Mouse (Mus musculus) adrenal gland, adult (tissue): ENCODE measurements around the gene Glcci1.
A peak's percentile ranks its signal among the peaks of the same experiment; 100 is the strongest.

Source experiments
- DNase-seq, 2 experiments: peaks; one replicate each; pipeline ENCODE4 v3.0.0; 2022 to 2023; ENCODE audit warnings: low spot score in 1 of 2; ENCODE audit not compliant: inconsistent age in 2 of 2

Glcci1 gene

GRCm38 (mm10) chr6:8509551-8509950 is at the start of gene Glcci1:
TSS of gene Glcci1 (plus strand) at chr6:8509600.
- peak in 1 of 2 experiments; percentile 81 for DNase-seq

DNA sequence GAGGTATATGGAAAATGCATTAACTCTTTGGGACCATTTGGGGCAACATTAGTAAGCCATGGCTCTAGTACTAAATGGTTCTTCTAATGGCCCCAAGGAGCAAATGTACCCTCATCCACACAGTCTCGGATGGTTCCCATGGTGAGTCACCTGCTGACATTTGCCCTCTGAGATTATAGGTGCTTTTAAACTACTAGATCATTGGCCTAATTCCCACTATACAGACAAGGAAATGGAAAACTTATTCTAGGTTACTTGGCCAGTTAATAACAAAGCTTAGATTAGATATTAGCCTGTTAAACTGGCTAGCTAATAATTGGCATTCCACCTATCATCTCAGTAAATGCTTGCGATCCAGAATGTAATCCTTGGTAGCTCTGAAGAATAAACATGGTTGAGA is 47.0 kb upstream of the Glcci1 start:
- DNase-seq: no peak

- DNase-seq: no peak
Measured at GRCm38 (mm10) chr6:8465388-8465787, 44.0 kb upstream of the Glcci1 start.

GRCm38 (mm10) chr6:8465985-8466384 is 43.4 kb upstream of the Glcci1 start:
- no peak for DNase-seq

DNA sequence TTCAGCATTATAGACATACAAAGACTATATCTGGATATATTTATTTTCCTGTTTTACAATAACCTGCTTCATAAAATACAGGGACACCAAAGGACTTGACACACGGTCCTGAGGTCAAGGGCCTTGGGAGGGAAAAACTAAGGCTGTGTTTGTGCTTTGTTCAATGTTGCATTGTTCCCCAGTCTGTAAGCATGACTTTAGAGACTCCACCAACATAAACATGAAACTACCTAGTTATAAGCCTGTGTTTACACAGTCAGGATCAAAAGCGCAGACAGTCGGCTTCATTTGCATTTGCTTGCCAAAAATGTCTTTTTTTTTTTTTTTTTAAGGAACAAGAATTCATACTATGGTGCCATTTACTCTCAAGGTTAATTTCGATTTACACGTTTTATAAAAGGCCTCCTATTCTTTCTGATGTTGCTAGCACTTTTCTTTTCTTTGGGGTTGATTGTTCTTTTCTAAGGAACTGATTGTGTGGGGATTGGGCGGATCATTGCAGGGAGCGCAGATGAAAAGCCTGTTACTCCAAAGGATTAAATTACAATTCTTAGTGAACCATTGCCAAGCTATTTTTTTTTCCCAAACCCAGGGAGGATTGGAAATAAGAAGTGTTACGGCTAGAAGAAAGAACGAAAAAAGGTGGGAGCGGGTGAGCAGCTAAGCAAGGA is 41.6 kb upstream of the Glcci1 start:
- no peak for DNase-seq

DNA sequence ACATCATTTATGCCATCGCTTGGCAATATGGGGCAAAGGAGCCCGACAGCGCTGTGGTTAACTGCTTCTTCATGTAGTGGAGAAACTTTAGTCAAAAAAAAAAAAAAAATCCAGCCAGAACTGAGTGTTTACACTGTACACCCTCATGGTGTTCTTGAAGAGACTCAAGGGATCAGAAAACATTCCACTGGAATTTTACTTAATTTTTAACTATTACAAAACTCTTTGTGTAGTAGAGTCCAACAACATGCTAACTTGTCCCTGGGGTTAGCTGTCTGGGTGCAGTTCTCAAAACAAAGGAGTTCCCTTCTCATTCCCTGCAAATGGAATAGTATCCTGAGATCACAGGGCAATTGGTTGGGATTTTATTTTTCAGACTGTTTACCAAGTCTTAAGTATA is 39.5 kb upstream of the Glcci1 start:
- DNase-seq: no peak

DNA sequence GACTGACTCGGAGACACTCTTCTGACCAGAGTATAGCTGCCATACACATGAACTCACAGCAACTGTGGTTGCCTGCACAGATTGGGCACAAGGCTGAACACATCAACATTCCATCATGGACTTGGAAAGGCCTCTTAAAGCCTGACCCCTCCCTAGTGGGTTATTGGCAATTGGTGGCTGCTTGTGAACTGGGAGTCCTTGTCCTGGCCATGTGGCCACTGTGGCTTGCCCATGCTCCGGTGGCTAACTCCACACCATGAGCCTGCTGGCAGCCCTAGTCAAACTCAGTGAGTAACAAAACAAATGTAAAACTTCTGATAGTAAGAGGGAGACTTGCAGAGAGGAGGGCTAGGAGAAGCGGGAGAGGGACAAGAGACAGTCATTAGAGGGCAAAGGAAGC is 37.3 kb upstream of the Glcci1 start:
- no peak for DNase-seq

GRCm38 (mm10) chr6:8472915-8473314 is 36.5 kb upstream of the Glcci1 start:
- peak in 1 of 2 experiments; percentile 36 for DNase-seq

GRCm38 (mm10) chr6:8473498-8473897 is 35.9 kb upstream of the Glcci1 start:
- DNase-seq: peak in 1 of 2 experiments; percentile 44

- no peak for DNase-seq
Measured at GRCm38 (mm10) chr6:8474316-8474715, 35.1 kb upstream of the Glcci1 start.

- no peak for DNase-seq
Measured at GRCm38 (mm10) chr6:8474820-8475219, 34.6 kb upstream of the Glcci1 start.

DNA sequence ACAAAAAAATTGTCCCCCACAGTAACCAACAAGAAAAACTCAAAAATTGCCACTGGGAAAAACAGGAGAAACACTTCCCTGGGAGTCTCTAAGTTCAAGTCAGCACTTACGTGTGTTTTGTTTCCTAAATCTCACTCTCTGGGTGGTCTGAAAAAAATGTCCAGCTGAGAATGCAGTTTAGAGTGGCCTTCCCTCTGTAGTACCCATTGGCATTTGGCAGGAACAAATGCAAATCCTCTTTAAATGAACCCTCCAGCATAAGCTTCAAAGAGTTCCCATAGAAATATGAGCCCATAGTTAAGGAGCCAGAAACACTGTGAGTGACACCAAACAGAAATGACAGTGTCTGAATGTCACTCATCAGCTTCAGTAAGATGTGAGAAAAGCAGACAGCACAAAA is 30.2 kb upstream of the Glcci1 start:
- DNase-seq: no peak

GRCm38 (mm10) chr6:8484437-8485275 is 24.7 kb upstream of the Glcci1 start:
- no peak for DNase-seq

GRCm38 (mm10) chr6:8485414-8486175 is 23.8 kb upstream of the Glcci1 start:
- DNase-seq: no peak

DNA sequence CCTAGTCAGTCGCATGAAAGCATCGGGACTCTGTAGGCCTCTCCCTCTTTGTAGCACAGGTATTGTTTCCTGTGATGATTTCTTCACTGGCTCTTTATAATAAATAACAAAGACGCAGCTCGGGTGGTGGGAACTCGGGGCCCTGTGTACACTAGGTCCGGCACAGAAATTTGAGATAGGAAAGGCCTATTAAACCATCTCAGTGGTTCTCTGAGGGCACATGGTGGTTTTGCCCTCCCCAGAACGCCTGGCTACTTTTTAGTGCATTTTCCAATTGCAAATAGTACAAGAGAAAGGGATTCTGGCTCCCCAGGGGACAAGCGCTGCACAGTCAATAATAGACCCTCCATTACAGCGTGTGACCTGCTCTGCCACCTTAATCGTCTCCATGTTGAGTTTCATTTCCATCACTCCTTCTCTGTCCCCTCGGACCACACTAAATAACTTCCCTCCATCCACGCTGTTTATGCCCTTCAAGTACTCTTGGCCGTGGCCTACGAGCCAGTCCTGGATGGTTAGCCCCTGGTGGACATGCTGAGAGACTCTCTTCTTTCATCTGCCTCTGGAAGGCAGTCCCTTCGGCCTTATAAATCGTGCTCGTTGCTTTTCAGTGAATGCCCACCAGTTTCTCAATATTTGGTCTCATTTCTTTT is 22.9 kb upstream of the Glcci1 start:
- no peak for DNase-seq

GRCm38 (mm10) chr6:8487044-8487853 is 22.2 kb upstream of the Glcci1 start:
- no peak for DNase-seq

GRCm38 (mm10) chr6:8488249-8488648 is 21.2 kb upstream of the Glcci1 start:
- DNase-seq: no peak

DNA sequence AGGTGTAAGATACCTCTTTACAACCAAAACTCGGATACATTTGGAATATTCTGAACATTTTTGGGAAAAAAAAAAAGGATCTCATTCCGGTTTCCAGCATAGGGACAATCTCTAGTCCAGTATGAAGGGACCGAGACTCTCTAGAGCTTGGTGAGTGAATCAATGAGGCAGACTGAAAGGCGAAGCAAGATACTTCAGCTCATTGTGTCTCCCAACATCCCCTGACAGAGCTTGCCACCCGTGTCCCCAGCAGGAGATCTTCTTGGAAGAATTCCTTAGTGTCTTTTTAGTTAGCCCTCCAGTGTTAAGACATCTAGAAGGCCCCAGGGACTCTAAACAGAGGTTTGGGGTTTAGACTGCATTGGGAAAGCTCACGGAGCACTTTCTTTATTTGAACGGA is 20.1 kb upstream of the Glcci1 start:
- DNase-seq: no peak

DNA sequence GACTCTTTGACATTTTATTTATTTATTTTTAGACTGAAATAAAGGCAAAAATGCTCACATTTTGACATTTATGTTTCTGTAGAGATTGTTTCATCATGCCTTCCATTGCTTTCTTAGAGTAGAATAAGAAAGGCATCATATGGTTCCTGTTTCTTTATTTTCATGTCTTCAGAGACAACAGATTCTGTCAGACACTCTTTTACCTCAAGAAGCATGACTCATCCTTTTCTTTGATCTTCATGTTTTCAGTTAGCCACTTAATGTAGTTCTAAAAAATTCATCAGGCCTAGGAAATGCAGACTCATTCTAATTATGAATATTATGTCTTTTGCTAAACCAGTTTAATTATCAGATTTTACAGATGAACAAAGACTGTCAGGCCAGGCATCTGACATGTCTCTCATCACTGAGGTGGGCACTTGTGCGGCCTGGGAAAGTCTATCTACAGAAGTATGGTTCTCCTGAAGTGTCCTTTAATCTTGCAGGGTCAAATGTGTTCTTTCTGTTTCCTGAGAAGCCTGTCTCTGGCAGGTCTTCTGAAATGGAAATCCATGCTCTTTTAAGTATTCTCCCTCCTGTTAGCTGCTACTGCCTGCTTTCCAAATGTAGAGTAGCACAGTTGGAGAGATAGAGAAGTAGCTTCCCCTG is 19.3 kb upstream of the Glcci1 start:
- DNase-seq: no peak

DNA sequence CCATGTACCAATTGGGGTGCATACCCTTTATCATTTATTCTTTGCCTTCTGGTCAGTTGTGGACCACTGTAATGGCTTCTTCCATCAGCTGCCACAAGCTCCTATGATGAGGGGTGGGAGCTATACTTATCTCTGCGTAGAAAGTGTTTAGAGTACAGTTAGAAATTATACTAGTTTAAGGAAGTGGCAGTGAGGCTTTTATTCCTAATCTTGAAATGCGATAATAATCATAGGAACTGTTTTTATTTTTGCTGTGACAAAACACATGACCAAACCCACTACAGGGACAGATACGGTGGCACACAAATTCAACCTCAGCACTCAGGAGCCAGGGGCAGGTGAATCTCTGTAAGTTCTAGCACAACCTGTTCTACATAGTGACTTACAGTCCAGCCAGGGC is 17.2 kb upstream of the Glcci1 start:
- DNase-seq: no peak
